Mouse (Mus musculus): ENCODE data around the gene Fbxw7. TPM values are rescaled to one million over a fixed set of nuclear protein-coding genes. Genes with fewer than 3 reads are reported as not detected.

Fbxw7 gene
- 52.0 and 52.8 TPM in 2 replicates for polyA plus RNA-seq (2015; fragmentation: Nextera tagmentation; extraction: Ambion mirVana)

- H3K27ac ChIP-seq (replicated peaks): peak within 1 kb of the TSS; percentile 93
- under 1% methylated on average over 65 of the region's 76 CpGs for WGBS
- peak; percentile 43 for ATAC-seq (ENCODE audit: low FRiP score)
- no peaks in the 10 kb centered on the region for H3K36me3 ChIP-seq
- H3K4me1 ChIP-seq: peaks cover 35% of the 10 kb centered on the region
- H3K9me3 ChIP-seq (replicated peaks): no peaks in the 10 kb centered on the region
- no peaks in the 10 kb centered on the region for H3K27me3 ChIP-seq (replicated peaks)
- peak within 1 kb of the TSS; percentile 98 for H3K4me3 ChIP-seq (replicated peaks)
- H3K9ac ChIP-seq (replicated peaks): peak within 1 kb of the TSS; percentile 88
- peak within 1 kb of the TSS; percentile 99 for H3K4me2 ChIP-seq
These were observed at the start of gene Fbxw7 for GRCm38 (mm10) chr3:84814762-84815381. TSS of gene Fbxw7 (plus strand) at chr3:84815268.

DNA sequence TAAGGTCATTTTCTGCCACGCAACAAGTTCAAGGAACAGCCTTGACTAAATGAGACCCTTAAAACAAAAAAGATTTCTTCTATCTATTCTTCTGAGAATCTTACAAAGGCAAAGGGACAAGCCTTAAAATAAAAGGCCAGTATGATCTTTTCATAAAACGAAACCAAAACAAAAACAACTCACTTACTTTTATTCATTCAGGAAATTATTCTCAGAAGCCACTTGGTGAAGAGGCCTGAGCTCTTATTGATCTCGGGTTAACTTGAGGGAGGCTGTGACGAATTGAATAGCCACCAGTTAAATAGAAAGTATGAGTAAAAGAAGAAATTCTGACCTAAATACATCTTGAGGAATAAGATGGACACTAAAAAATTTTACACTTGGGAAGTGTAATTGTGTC is 46.1 kb upstream of the Fbxw7 start:
- H3K4me1 ChIP-seq: no peaks in the 10 kb centered on the region
- no peaks in the 10 kb centered on the region for H3K36me3 ChIP-seq
- no peak for ATAC-seq (ENCODE audit: low FRiP score)
- H3K9ac ChIP-seq (replicated peaks): no peak overlapping the region
- no peaks in the 10 kb centered on the region; the same call in 1 of the 2 replicates for H3K9me3 ChIP-seq (replicated peaks)
- 92% methylated on average over 4 of the region's 4 CpGs for WGBS
- H3K27me3 ChIP-seq (replicated peaks): no peaks in the 10 kb centered on the region
- H3K4me3 ChIP-seq (replicated peaks): no peak overlapping the region
- H3K4me2 ChIP-seq: no peak overlapping the region
- H3K27ac ChIP-seq (replicated peaks): no peak overlapping the region

DNA sequence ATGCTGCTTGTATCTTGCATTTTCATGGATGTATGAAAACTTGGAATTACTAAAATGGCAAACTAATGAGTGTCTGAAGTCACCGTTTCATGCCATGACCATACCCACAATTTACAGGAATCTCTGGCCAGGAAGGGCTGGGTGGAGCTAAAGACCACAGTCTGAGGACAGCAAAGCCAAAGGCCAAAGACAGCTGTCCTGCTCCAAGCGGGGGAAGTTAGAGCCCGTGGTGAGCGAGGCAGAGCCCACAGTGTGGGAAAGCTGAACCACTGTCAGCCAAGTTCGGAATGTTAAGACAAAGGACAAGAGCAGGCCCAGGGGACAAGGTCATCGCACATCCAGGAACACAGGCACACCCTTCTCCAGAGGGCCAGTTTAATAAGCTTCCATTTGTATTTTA is 45.7 kb upstream of the Fbxw7 start:
- 83% methylated on average over 6 of the region's 6 CpGs for WGBS
- H3K27ac ChIP-seq (replicated peaks): no peak overlapping the region
- no peaks in the 10 kb centered on the region for H3K4me1 ChIP-seq
- no peak overlapping the region for H3K4me2 ChIP-seq
- H3K36me3 ChIP-seq: no peaks in the 10 kb centered on the region
- no peaks in the 10 kb centered on the region; the same call in 1 of the 2 replicates for H3K9me3 ChIP-seq (replicated peaks)
- H3K27me3 ChIP-seq (replicated peaks): no peaks in the 10 kb centered on the region
- H3K4me3 ChIP-seq (replicated peaks): no peak overlapping the region
- H3K9ac ChIP-seq (replicated peaks): no peak overlapping the region
- ATAC-seq (ENCODE audit: low FRiP score): no peak

DNA sequence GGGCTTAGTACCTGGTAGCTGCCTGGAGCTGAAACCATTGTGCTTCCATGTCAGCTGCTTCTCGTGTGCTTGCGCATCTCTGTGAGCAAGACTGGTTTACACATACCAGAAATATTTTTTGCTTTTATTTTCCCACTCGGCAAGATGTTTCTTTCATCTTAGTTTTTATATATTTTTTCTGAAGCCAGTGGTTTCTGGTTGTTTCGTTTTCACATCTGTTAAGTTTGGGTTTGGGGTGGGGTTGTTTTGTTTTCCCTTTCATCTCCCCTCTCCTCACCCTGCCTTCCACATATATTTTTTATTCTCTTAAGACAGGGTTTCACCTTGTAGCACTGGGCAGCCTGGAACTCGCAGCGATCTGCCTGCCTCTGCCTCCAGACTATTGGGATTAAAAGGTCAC is 44.5 kb upstream of the Fbxw7 start:
- H3K9me3 ChIP-seq (replicated peaks): no peaks in the 10 kb centered on the region; the same call in 1 of the 2 replicates
- WGBS: 91% methylated on average over 6 of the region's 6 CpGs
- H3K4me3 ChIP-seq (replicated peaks): no peak overlapping the region
- no peaks in the 10 kb centered on the region for H3K27me3 ChIP-seq (replicated peaks)
- H3K9ac ChIP-seq (replicated peaks): no peak overlapping the region
- H3K4me2 ChIP-seq: no peak overlapping the region
- H3K27ac ChIP-seq (replicated peaks): no peak overlapping the region
- H3K4me1 ChIP-seq: no peaks in the 10 kb centered on the region
- no peaks in the 10 kb centered on the region for H3K36me3 ChIP-seq
- ATAC-seq (ENCODE audit: low FRiP score): no peak

DNA sequence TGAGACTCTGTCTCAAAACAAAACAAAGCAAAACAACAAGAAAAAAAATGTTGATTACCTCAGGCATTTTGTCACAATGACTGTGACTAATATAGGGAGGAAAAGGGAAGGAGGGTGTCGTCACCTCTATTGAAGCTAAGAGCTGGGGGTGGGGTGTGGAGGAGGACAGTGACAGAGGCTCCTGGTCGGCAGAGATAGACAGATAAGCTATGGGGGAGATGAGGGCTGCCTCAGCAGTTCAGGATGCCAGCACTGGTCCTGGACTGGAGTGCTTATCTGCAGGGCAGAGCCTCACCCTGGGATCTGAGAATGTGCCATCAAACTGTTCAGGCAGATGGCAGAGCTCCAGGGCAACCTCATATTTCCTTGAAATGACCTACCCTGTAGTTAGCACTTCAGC is 43.1 kb upstream of the Fbxw7 start:
- H3K4me1 ChIP-seq: no peaks in the 10 kb centered on the region
- H3K9me3 ChIP-seq (replicated peaks): no peaks in the 10 kb centered on the region; the same call in 1 of the 2 replicates
- no peak overlapping the region for H3K9ac ChIP-seq (replicated peaks)
- H3K36me3 ChIP-seq: no peaks in the 10 kb centered on the region
- no peak overlapping the region for H3K4me3 ChIP-seq (replicated peaks)
- no peak for ATAC-seq (ENCODE audit: low FRiP score)
- H3K27me3 ChIP-seq (replicated peaks): no peaks in the 10 kb centered on the region
- no peak overlapping the region for H3K4me2 ChIP-seq
- no peak overlapping the region for H3K27ac ChIP-seq (replicated peaks)
- WGBS: 48% methylated on average over 2 of the region's 2 CpGs

- no peak overlapping the region for H3K9ac ChIP-seq (replicated peaks)
- H3K4me3 ChIP-seq (replicated peaks): no peak overlapping the region
- no peak for ATAC-seq (ENCODE audit: low FRiP score)
- H3K27ac ChIP-seq (replicated peaks): no peak overlapping the region
- no peak overlapping the region for H3K4me2 ChIP-seq
- no peaks in the 10 kb centered on the region; the same call in 1 of the 2 replicates for H3K9me3 ChIP-seq (replicated peaks)
- WGBS: 20% methylated on average over 8 of the region's 8 CpGs
- no peaks in the 10 kb centered on the region for H3K4me1 ChIP-seq
- no peaks in the 10 kb centered on the region for H3K36me3 ChIP-seq
- H3K27me3 ChIP-seq (replicated peaks): no peaks in the 10 kb centered on the region
These were observed 40.6 kb upstream of the Fbxw7 start for GRCm38 (mm10) chr3:84774246-84775066.

- H3K4me2 ChIP-seq: no peak overlapping the region
- no peak overlapping the region for H3K9ac ChIP-seq (replicated peaks)
- WGBS: 62% methylated on average over 6 of the region's 6 CpGs
- ATAC-seq (ENCODE audit: low FRiP score): no peak
- no peaks in the 10 kb centered on the region for H3K36me3 ChIP-seq
- no peak overlapping the region for H3K27ac ChIP-seq (replicated peaks)
- no peaks in the 10 kb centered on the region; the same call in 1 of the 2 replicates for H3K9me3 ChIP-seq (replicated peaks)
- no peak overlapping the region for H3K4me3 ChIP-seq (replicated peaks)
- H3K4me1 ChIP-seq: no peaks in the 10 kb centered on the region
- H3K27me3 ChIP-seq (replicated peaks): no peaks in the 10 kb centered on the region
These were observed 40.0 kb upstream of the Fbxw7 start for GRCm38 (mm10) chr3:84775067-84775423.

GRCm38 (mm10) chr3:84775577-84775976 is 39.5 kb upstream of the Fbxw7 start:
- H3K27me3 ChIP-seq (replicated peaks): no peaks in the 10 kb centered on the region
- H3K9me3 ChIP-seq (replicated peaks): no peaks in the 10 kb centered on the region; the same call in 1 of the 2 replicates
- WGBS: 46% methylated on average over 4 of the region's 4 CpGs
- H3K4me1 ChIP-seq: no peaks in the 10 kb centered on the region
- no peaks in the 10 kb centered on the region for H3K36me3 ChIP-seq
- no peak overlapping the region for H3K4me2 ChIP-seq
- no peak overlapping the region for H3K4me3 ChIP-seq (replicated peaks)
- no peak overlapping the region for H3K27ac ChIP-seq (replicated peaks)
- no peak for ATAC-seq (ENCODE audit: low FRiP score)
- no peak overlapping the region for H3K9ac ChIP-seq (replicated peaks)

DNA sequence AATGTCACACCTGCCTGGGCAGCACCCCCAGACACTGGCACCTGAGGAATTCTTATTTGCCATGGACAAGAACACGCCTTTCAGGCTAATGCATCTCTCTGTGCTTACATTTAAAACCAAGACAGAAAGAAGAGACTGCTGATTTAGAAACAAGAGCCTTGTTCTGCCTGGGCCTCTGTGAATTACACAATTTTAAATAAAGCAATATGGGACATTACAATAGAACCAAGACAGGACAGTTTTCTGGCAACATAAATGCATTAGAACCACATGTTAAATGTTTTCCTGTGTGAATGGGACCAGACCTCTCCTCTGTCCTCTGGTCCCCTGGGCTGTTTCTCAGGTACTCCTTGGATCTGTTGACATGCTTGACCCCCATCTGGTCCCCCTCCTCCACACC is 39.0 kb upstream of the Fbxw7 start:
- H3K4me1 ChIP-seq: no peaks in the 10 kb centered on the region

GRCm38 (mm10) chr3:84787914-84788313 is 27.2 kb upstream of the Fbxw7 start:
- H3K9me3 ChIP-seq (replicated peaks): peaks cover 3% of the 10 kb centered on the region; the same call in 1 of the 2 replicates
- no peak for ATAC-seq (ENCODE audit: low FRiP score)
- WGBS: 95% methylated on average over 4 of the region's 4 CpGs

More for the DNA sequence above, 39.0 kb upstream of the Fbxw7 start:
- H3K9ac ChIP-seq (replicated peaks): no peak overlapping the region
- no peak overlapping the region for H3K27ac ChIP-seq (replicated peaks)
- H3K9me3 ChIP-seq (replicated peaks): no peaks in the 10 kb centered on the region; the same call in 1 of the 2 replicates
- H3K36me3 ChIP-seq: no peaks in the 10 kb centered on the region
- no peak overlapping the region for H3K4me3 ChIP-seq (replicated peaks)
- H3K4me2 ChIP-seq: no peak overlapping the region
- no peak for ATAC-seq (ENCODE audit: low FRiP score)
- WGBS: 87% methylated on average over 1 of the region's 1 CpGs
- H3K27me3 ChIP-seq (replicated peaks): no peaks in the 10 kb centered on the region

DNA sequence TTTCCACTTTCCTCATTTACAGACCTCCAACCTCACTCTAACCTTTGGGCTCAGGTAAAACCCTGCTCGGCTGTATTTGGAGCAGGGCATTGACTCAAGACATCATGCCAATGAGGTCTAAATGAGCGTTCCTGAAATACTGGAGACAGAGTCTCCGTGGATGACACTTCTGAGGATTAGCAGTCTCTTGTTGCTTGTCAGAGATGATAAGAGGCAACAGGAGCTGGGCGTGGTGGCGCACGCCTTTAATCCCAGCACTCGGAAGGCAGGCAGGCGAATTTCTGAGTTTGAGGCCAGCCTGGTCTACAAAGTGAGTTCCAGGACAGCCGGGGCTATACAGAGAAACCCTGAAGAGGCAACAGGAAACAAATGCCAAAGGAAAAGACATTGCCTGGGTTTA is 11.0 kb upstream of the Fbxw7 start:
- no peak overlapping the region for H3K4me2 ChIP-seq
- H3K4me1 ChIP-seq: no peaks in the 10 kb centered on the region
- 81% methylated on average over 9 of the region's 9 CpGs for WGBS
- H3K9ac ChIP-seq (replicated peaks): no peak overlapping the region
- no peak for ATAC-seq (ENCODE audit: low FRiP score)
- no peak overlapping the region for H3K4me3 ChIP-seq (replicated peaks)
- H3K27me3 ChIP-seq (replicated peaks): no peaks in the 10 kb centered on the region
- H3K36me3 ChIP-seq: no peaks in the 10 kb centered on the region
- no peak overlapping the region for H3K27ac ChIP-seq (replicated peaks)
- H3K9me3 ChIP-seq (replicated peaks): no peaks in the 10 kb centered on the region

More at GRCm38 (mm10) chr3:84787914-84788313, 27.2 kb upstream of the Fbxw7 start:
- H3K27me3 ChIP-seq (replicated peaks): no peaks in the 10 kb centered on the region
- no peak overlapping the region for H3K4me2 ChIP-seq
- H3K4me3 ChIP-seq (replicated peaks): no peak overlapping the region
- no peak overlapping the region for H3K27ac ChIP-seq (replicated peaks)
- no peak overlapping the region for H3K9ac ChIP-seq (replicated peaks)
- no peaks in the 10 kb centered on the region for H3K36me3 ChIP-seq
- H3K4me1 ChIP-seq: no peaks in the 10 kb centered on the region

DNA sequence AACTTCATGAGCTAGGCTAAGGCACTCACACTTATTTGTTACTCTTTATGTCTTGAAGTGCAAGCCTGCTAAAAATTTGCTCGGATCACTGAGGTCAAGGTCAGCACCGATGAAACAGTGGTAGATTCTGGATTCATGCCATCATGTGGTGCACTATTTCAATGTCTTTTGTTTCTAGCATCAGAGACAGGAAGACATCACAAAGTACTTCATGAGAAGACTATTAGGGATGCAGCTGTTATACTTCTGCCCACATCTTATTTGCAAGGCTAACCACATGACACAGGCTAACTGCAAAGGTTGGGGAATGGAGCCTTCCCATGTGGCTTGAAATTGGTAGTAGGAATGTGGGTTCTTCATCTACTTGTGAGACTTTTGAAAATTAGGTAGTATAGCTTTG is 8.9 kb upstream of the Fbxw7 start:
- H3K9me3 ChIP-seq (replicated peaks): no peaks in the 10 kb centered on the region
- H3K4me3 ChIP-seq (replicated peaks): no peak overlapping the region
- H3K36me3 ChIP-seq: no peaks in the 10 kb centered on the region
- no peak overlapping the region for H3K4me2 ChIP-seq
- ATAC-seq (ENCODE audit: low FRiP score): no peak
- no peaks in the 10 kb centered on the region for H3K27me3 ChIP-seq (replicated peaks)
- no peaks in the 10 kb centered on the region for H3K4me1 ChIP-seq
- no peak overlapping the region for H3K9ac ChIP-seq (replicated peaks)
- WGBS: 67% methylated on average over 2 of the region's 2 CpGs
- no peak overlapping the region for H3K27ac ChIP-seq (replicated peaks)
